Mouse (Mus musculus) kidney, adult 10 weeks (tissue): ENCODE data around the gene Capn12. TPM values are rescaled to one million over a fixed set of nuclear protein-coding genes. Genes with fewer than 3 reads are reported as not detected.

Experiments
- polyA plus RNA-seq: library from polyadenylated mRNA; stranded (reverse); fragments of 350-450 nt; fragmentation: Illumina TruSeq; extraction: RNeasy Lipid Tissue Mini Kit (QIAGEN cat#74804); gene quantifications from one replicate; pipeline ENCODE4 v1.2.3, GENCODE M21; 2014; ENCODE audit warnings: low read depth, low replicate concordance

Gene Capn12
- polyA plus RNA-seq: not detected

GRCm38 (mm10) chr7:28881199-28881598 is at the start of gene Capn12:
TSS of gene Capn12 (plus strand) at chr7:28881422.

GRCm38 (mm10) chr7:28833723-28834347 is 47.4 kb upstream of the Capn12 start, which contains the start of gene Lgals4:
TSS of gene Lgals4 (plus strand) at chr7:28833854.

GRCm38 (mm10) chr7:28863540-28863939 is 17.7 kb upstream of the Capn12 start, which contains the start of gene Lgals7:
TSS of gene Lgals7 (plus strand) at chr7:28863853.

Other genes with a start within 250 kb of the Capn12 start
- not detected for gene Fbxo27, start 188.6 kb upstream of the Capn12 start, polyA plus RNA-seq
- 0.49 TPM for gene Fbxo17, start 164.6 kb upstream of the Capn12 start, polyA plus RNA-seq
- gene Mrps12, start 139.6 kb upstream of the Capn12 start, polyA plus RNA-seq: 28.9 TPM
- gene Sars2, start 139.4 kb upstream of the Capn12 start, polyA plus RNA-seq: 0.24 TPM
- not detected for gene Ccer2, start 125.2 kb upstream of the Capn12 start, polyA plus RNA-seq
- gene Sirt2, start 114.7 kb upstream of the Capn12 start, polyA plus RNA-seq: 20.8 TPM
- gene Nfkbib, start 113.9 kb upstream of the Capn12 start, polyA plus RNA-seq: not detected
- 3.4 TPM for gene Rinl, start 92.5 kb upstream of the Capn12 start, polyA plus RNA-seq
- 173 TPM for gene Hnrnpl, start 72.9 kb upstream of the Capn12 start, polyA plus RNA-seq
- gene Ech1, start 56.2 kb upstream of the Capn12 start, polyA plus RNA-seq: 25.7 TPM
- gene Lgals4, start 47.6 kb upstream of the Capn12 start, polyA plus RNA-seq: 2.0 TPM
- not detected for gene Lgals7, start 17.6 kb upstream of the Capn12 start, polyA plus RNA-seq
- 31.0 TPM for gene Actn4, start 80.9 kb downstream of the Capn12 start, polyA plus RNA-seq
- gene Eif3k, start 100.4 kb downstream of the Capn12 start, polyA plus RNA-seq: 3.8 TPM
- not detected for gene Map4k1, start 100.6 kb downstream of the Capn12 start, polyA plus RNA-seq
- gene Ryr1, start 243.8 kb downstream of the Capn12 start, polyA plus RNA-seq: not detected